Mouse (Mus musculus) megakaryocyte, embryonic 14.5 days (primary cell): ENCODE data around the gene Trpm5. TPM values are rescaled to one million over a fixed set of nuclear protein-coding genes. Genes with fewer than 3 reads are reported as not detected.

ENCODE experiments used
- H3K27me3 ChIP-seq: replicated peaks from 2 replicates; pipeline ENCODE3; 2012; ENCODE audit warnings: inconsistent platforms
- H3K36me3 ChIP-seq: replicated peaks from 2 replicates; pipeline ENCODE3; 2012; ENCODE audit warnings: low read length, inconsistent platforms, mixed read lengths
- H3K4me1 ChIP-seq: 2 replicates; pipeline ENCODE4 v1.6.1; 2012; ENCODE audit warnings: inconsistent platforms
- H3K4me3 ChIP-seq: replicated peaks from 2 replicates; pipeline ENCODE3; 2012; ENCODE audit warnings: moderate library complexity, mild to moderate bottlenecking, inconsistent platforms
- H3K9me3 ChIP-seq: 2 replicates; pipeline ENCODE4 v1.6.1; 2012; ENCODE audit warnings: inconsistent platforms
- FLI1 ChIP-seq: IDR thresholded peaks from 2 replicates; pipeline ENCODE4 v1.6.1; 2012; ENCODE audit warnings: low read length, inconsistent platforms, mixed read lengths
- GATA1 ChIP-seq: IDR thresholded peaks from 3 replicates; pipeline ENCODE4 v1.6.1; 2012; ENCODE audit warnings: mixed read lengths, low read length, inconsistent platforms, borderline replicate concordance
- polyA plus RNA-seq: library from polyadenylated mRNA; stranded (reverse); fragments of >175 nt; gene quantifications from 2 replicates; pipeline ENCODE4 v1.2.3, GENCODE M21; 2012; ENCODE audit warnings: low replicate concordance; ENCODE audit not compliant: insufficient read depth

Gene Trpm5
- polyA plus RNA-seq = not detected in 2 replicates

- Histone ChIP-seq H3K9me3 (peaks cover 7% of the 10 kb centered on the region), H3K4me3 (no peak within 1 kb of the TSS), H3K4me1 (peaks cover 6% of the 10 kb centered on the region; the same call in 1 of the 2 replicates), H3K36me3 (no peaks in the 10 kb centered on the region), H3K27me3 (peaks cover 98% of the 10 kb centered on the region)
- TF ChIP-seq FLI1 = no peak
- no peak for TF ChIP-seq GATA1
These were observed at the start of gene Trpm5 for GRCm38 (mm10) chr7:143094592-143095553. TSS of gene Trpm5 (minus strand) at chr7:143094642.

DNA sequence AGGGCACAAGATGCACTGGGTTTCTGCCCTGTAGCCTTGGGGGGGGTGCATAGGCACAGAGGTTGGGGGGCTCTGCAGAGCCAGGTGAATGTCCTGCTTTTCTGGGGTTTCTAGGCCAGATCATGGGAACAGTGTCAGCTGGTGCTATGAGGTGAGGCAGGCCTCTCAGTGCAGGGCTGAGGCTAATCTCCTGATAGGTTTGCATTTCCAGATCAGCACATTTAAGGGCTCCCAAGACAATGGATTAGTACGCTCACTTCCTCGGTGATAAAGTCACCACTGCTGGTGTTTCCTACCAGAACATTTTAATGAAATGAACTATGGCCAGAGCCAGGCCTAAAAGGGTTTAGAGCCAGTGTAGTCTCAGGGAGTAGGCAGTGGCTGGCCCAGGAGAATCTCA is 48.2 kb upstream of the Trpm5 start:
- Histone ChIP-seq H3K4me3 (no peak overlapping the region), H3K36me3 (no peaks in the 10 kb centered on the region), H3K27me3 (peaks cover 81% of the 10 kb centered on the region), H3K4me1 (peaks cover 5% of the 10 kb centered on the region; the same call in 1 of the 2 replicates), H3K9me3 (no peaks in the 10 kb centered on the region)
- TF ChIP-seq FLI1 = no peak
- no peak for TF ChIP-seq GATA1

GRCm38 (mm10) chr7:143139932-143140331 is 45.5 kb upstream of the Trpm5 start:
- Histone ChIP-seq H3K36me3 (no peaks in the 10 kb centered on the region), H3K4me3 (no peak overlapping the region), H3K27me3 (peaks cover 82% of the 10 kb centered on the region), H3K4me1 (peaks cover 25% of the 10 kb centered on the region), H3K9me3 (no peaks in the 10 kb centered on the region)
- TF ChIP-seq FLI1 = no peak
- no peak for TF ChIP-seq GATA1

GRCm38 (mm10) chr7:143138789-143139188 is 44.3 kb upstream of the Trpm5 start:
- H3K4me3 ChIP-seq = no peak overlapping the region
- no peaks in the 10 kb centered on the region for H3K9me3 ChIP-seq
- TF ChIP-seq GATA1 (no peak), FLI1 (no peak)
- H3K36me3 ChIP-seq = no peaks in the 10 kb centered on the region
- H3K27me3 ChIP-seq = peaks cover 77% of the 10 kb centered on the region
- H3K4me1 ChIP-seq = peaks cover 25% of the 10 kb centered on the region

DNA sequence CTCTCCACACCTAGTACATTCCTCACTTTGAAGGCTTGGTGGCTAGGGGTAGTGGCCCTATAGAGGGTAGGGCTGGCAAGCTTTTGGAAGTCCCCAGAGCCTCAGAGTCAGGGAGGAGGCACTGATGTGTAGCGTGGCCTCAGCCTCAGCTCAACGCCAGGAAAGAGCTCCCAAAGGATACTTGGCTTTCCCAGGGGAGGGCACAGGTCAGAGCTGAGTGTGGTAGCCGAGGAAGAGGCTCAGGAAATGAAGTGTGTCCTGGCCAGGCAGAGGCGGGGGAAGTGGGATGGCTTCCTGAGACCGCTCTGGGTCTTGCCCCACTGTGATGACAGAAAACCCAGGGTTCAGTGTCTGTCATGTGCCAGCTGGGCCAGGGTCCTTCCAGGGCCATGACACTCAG is 42.1 kb upstream of the Trpm5 start:
- Histone ChIP-seq H3K4me1 (peaks cover 30% of the 10 kb centered on the region), H3K4me3 (no peak overlapping the region), H3K36me3 (no peaks in the 10 kb centered on the region), H3K27me3 (peaks cover 62% of the 10 kb centered on the region), H3K9me3 (no peaks in the 10 kb centered on the region)
- TF ChIP-seq FLI1 (no peak), GATA1 (no peak)

DNA sequence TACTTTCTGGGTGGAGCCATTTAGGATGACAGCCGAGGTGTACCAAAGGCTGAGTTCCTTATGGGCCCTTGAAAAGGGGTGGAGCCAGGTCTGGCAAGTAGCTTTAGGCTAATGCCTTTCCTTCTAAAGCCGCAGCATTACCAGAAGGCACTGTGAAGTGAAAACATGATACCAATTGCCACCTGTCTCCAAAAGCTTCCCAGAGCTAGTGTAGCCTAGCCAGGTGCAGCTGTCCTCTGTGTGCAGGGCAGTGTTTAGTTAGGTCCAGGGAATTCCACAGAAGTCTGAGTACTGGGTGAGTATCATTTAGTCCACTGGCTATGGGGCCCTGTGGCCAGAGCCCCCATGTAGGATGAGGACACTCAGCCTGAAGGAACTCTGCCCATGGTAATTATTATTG is 41.7 kb upstream of the Trpm5 start:
- H3K27me3 ChIP-seq = peaks cover 62% of the 10 kb centered on the region
- H3K4me1 ChIP-seq = peaks cover 30% of the 10 kb centered on the region
- no peak for TF ChIP-seq GATA1
- TF ChIP-seq FLI1 = no peak
- no peaks in the 10 kb centered on the region for H3K36me3 ChIP-seq
- no peaks in the 10 kb centered on the region for H3K9me3 ChIP-seq
- no peak overlapping the region for H3K4me3 ChIP-seq

DNA sequence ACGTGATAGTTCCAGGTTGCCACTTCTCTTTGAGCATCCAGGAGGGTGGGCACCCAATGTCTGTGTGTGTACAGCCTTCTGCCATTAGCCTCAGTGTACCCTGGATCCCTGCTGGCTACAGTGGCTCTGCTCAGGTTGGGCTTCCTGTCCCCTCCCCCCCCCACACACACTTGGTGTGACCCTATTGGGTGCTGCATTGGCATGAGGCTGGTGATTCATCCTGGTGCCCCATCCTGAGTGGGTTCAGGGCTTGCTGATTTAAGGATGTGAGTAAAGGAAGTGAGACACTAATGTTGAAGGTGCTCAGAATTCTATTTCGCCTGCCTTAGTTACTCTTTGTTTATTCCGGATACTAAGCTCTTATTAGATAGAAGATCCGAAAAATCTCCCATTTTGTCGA is 38.4 kb upstream of the Trpm5 start:
- Histone ChIP-seq H3K9me3 (no peaks in the 10 kb centered on the region), H3K27me3 (peaks cover 63% of the 10 kb centered on the region)
- TF ChIP-seq GATA1 (no peak), FLI1 (no peak)

GRCm38 (mm10) chr7:143124902-143125301 is 30.5 kb upstream of the Trpm5 start:
- no peak for TF ChIP-seq FLI1
- TF ChIP-seq GATA1 = no peak
- peaks cover 80% of the 10 kb centered on the region for H3K27me3 ChIP-seq
- peaks cover 3% of the 10 kb centered on the region; the same call in 1 of the 2 replicates for H3K4me1 ChIP-seq
- no peak overlapping the region for H3K4me3 ChIP-seq
- H3K9me3 ChIP-seq = no peaks in the 10 kb centered on the region
- H3K36me3 ChIP-seq = no peaks in the 10 kb centered on the region

More for the DNA sequence above, 38.4 kb upstream of the Trpm5 start:
- H3K4me1 ChIP-seq = peaks cover 24% of the 10 kb centered on the region
- H3K4me3 ChIP-seq = peak overlapping the region; percentile 11
- no peaks in the 10 kb centered on the region for H3K36me3 ChIP-seq

DNA sequence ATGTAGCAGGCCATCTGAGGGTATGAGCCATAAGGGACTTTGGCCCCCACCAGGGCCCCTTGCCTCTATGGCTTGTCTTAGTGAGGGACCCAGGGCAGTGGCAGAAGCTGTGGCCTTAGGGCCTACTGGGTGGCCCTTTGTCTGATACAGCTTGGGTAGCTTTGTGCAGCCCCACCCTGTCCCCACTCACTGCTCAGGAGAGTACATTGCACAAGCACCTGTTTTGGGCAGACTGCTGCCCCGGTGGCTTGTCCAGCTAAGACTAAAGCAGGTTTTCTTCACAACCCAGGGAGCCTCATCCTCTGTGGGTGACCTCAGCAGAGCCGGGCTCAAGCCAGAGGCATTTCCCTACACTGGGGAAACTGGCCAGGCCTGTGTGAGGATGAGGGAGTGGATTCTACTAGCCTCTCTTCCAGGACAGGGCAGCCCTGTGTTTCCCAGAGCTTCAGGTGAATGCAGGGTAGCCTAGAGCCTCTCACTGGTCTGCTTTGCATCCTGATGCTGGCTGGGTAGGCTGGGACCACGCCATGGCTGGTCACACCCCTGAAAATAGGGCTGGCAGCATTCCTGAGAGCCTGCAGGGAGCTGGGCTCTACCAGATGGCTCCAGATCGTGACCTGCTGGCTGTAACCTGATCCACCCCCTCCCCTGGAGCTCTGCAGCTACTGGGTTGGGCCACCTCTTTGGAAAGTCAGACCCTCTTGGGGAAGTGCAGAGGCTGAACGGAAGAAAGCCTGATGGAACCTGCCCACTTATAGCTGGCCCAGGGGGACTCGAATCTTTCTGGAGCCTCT is 29.6 kb upstream of the Trpm5 start:
- no peaks in the 10 kb centered on the region for H3K9me3 ChIP-seq
- no peak overlapping the region for H3K4me3 ChIP-seq
- peaks cover 79% of the 10 kb centered on the region for H3K27me3 ChIP-seq
- peaks cover 6% of the 10 kb centered on the region; the same call in 1 of the 2 replicates for H3K4me1 ChIP-seq
- H3K36me3 ChIP-seq = no peaks in the 10 kb centered on the region
- TF ChIP-seq GATA1 = no peak
- TF ChIP-seq FLI1 = no peak

- Histone ChIP-seq H3K4me1 (peaks cover 6% of the 10 kb centered on the region; the same call in 1 of the 2 replicates), H3K9me3 (no peaks in the 10 kb centered on the region), H3K36me3 (no peaks in the 10 kb centered on the region), H3K27me3 (peaks cover 88% of the 10 kb centered on the region), H3K4me3 (no peak overlapping the region)
- no peak for TF ChIP-seq FLI1
- TF ChIP-seq GATA1 = no peak
These were observed 27.7 kb upstream of the Trpm5 start for GRCm38 (mm10) chr7:143122191-143122590.
